Mouse (Mus musculus): ENCODE data around the gene Phlda1. TPM values are rescaled to one million over a fixed set of nuclear protein-coding genes. Genes with fewer than 3 reads are reported as not detected.
A peak's percentile ranks its signal among the peaks of the same experiment; 100 is the strongest.

Gene Phlda1
- 100 to 1,000 TPM in 1 of 26 experiments, 10 to 100 TPM in 11, 1 to 10 TPM in 14; 1.0 to 104 (median 7.6) TPM for total RNA-seq (2018; cell fraction: chromatin; rRNA removed)
- 10 to 100 TPM in 11 of 26 experiments, 1 to 10 TPM in 13, under 1 TPM in 2; 0.55 to 84.7 (median 5.9) TPM for total RNA-seq (2018; cell fraction: cytosol; rRNA removed)
- 100 to 1,000 TPM in 2 of 26 experiments, 10 to 100 TPM in 13, 1 to 10 TPM in 10, under 1 TPM in 1; 0.83 to 132 (median 11.9) TPM for total RNA-seq (2018; cell fraction: nucleus; rRNA removed)
- polyA plus RNA-seq (2018), result 1.2 to 6.7 TPM (median 2.1 TPM) in 3 replicates

GRCm38 (mm10) chr10:111506101-111506925 is at the start of gene Phlda1:
Gene Phlda1, plus strand, starts transcription at chr10:111506286.
- WGBS (ENCODE audit: missing documents), result under 1% methylated on average over 89 of the region's 94 CpGs
- Histone ChIP-seq H3K27ac (peak within 1 kb of the TSS; percentile 22), H3K79me2 (ENCODE audit: inconsistent target) (no peaks in the 10 kb centered on the region; the same call in 1 of the 2 replicates), H3K4me3 (ENCODE audit: inconsistent target) (peak within 1 kb of the TSS; percentile 59), H3K36me3 (ENCODE audit: inconsistent target) (no peaks in the 10 kb centered on the region)

GRCm38 (mm10) chr10:111458088-111458487 is 48.0 kb upstream of the Phlda1 start:
- 76% methylated on average over 7 of the region's 7 CpGs for WGBS (ENCODE audit: missing documents)
- no peaks in the 10 kb centered on the region for H3K79me2 ChIP-seq (ENCODE audit: inconsistent target)
- no peak overlapping the region for H3K27ac ChIP-seq
- H3K36me3 ChIP-seq (ENCODE audit: inconsistent target), result no peaks in the 10 kb centered on the region
- no peak overlapping the region for H3K4me3 ChIP-seq (ENCODE audit: inconsistent target)

GRCm38 (mm10) chr10:111459040-111459439 is 47.0 kb upstream of the Phlda1 start:
- H3K79me2 ChIP-seq (ENCODE audit: inconsistent target), result no peaks in the 10 kb centered on the region
- no peaks in the 10 kb centered on the region for H3K36me3 ChIP-seq (ENCODE audit: inconsistent target)
- WGBS (ENCODE audit: missing documents), result 98% methylated on average over 9 of the region's 9 CpGs
- H3K4me3 ChIP-seq (ENCODE audit: inconsistent target), result no peak overlapping the region
- H3K27ac ChIP-seq, result no peak overlapping the region

- Histone ChIP-seq H3K27ac (no peak overlapping the region), H3K4me3 (ENCODE audit: inconsistent target) (no peak overlapping the region), H3K79me2 (ENCODE audit: inconsistent target) (no peaks in the 10 kb centered on the region), H3K36me3 (ENCODE audit: inconsistent target) (no peaks in the 10 kb centered on the region)
- 39% methylated on average over 3 of the region's 3 CpGs for WGBS (ENCODE audit: missing documents)
These were observed 46.2 kb upstream of the Phlda1 start for GRCm38 (mm10) chr10:111459874-111460273.

GRCm38 (mm10) chr10:111460381-111460780 is 45.7 kb upstream of the Phlda1 start:
- H3K36me3 ChIP-seq (ENCODE audit: inconsistent target), result no peaks in the 10 kb centered on the region
- no peak overlapping the region for H3K4me3 ChIP-seq (ENCODE audit: inconsistent target)
- WGBS (ENCODE audit: missing documents), result 73% methylated on average over 4 of the region's 4 CpGs
- H3K27ac ChIP-seq, result no peak overlapping the region
- H3K79me2 ChIP-seq (ENCODE audit: inconsistent target), result no peaks in the 10 kb centered on the region

- Histone ChIP-seq H3K36me3 (ENCODE audit: inconsistent target) (no peaks in the 10 kb centered on the region), H3K79me2 (ENCODE audit: inconsistent target) (no peaks in the 10 kb centered on the region), H3K27ac (peak overlapping the region; percentile 70), H3K4me3 (ENCODE audit: inconsistent target) (no peak overlapping the region)
- 0% methylated on average over 1 of the region's 1 CpGs for WGBS (ENCODE audit: missing documents)
These were observed 41.3 kb upstream of the Phlda1 start for GRCm38 (mm10) chr10:111464833-111465232.

- WGBS (ENCODE audit: missing documents), result 88% methylated on average over 2 of the region's 2 CpGs
These were observed 40.7 kb upstream of the Phlda1 start for GRCm38 (mm10) chr10:111465409-111465808.

GRCm38 (mm10) chr10:111471166-111471565 is 34.9 kb upstream of the Phlda1 start:
- no peak overlapping the region for H3K27ac ChIP-seq
- peaks cover 26% of the 10 kb centered on the region for H3K79me2 ChIP-seq (ENCODE audit: inconsistent target)
- no peaks in the 10 kb centered on the region for H3K36me3 ChIP-seq (ENCODE audit: inconsistent target)
- H3K4me3 ChIP-seq (ENCODE audit: inconsistent target), result no peak overlapping the region
- 36% methylated on average over 9 of the region's 9 CpGs for WGBS (ENCODE audit: missing documents)

More at GRCm38 (mm10) chr10:111465409-111465808, 40.7 kb upstream of the Phlda1 start:
- no peaks in the 10 kb centered on the region for H3K79me2 ChIP-seq (ENCODE audit: inconsistent target)
- H3K4me3 ChIP-seq (ENCODE audit: inconsistent target), result no peak overlapping the region
- peak overlapping the region; percentile 70 for H3K27ac ChIP-seq
- H3K36me3 ChIP-seq (ENCODE audit: inconsistent target), result no peaks in the 10 kb centered on the region

- H3K79me2 ChIP-seq (ENCODE audit: inconsistent target), result peaks cover 43% of the 10 kb centered on the region
- 6% methylated on average over 79 of the region's 80 CpGs for WGBS (ENCODE audit: missing documents)
- peak within 1 kb of the TSS; percentile 56 for H3K4me3 ChIP-seq (ENCODE audit: inconsistent target)
- H3K27ac ChIP-seq, result peak within 1 kb of the TSS; percentile 25; the same call in 1 of the 2 replicates
- H3K36me3 ChIP-seq (ENCODE audit: inconsistent target), result no peaks in the 10 kb centered on the region
These were observed 33.2 kb upstream of the Phlda1 start, which contains the start of gene Nap1l1 for GRCm38 (mm10) chr10:111472686-111473510. Gene Nap1l1, plus strand, starts transcription at chr10:111473223.

- Histone ChIP-seq H3K36me3 (ENCODE audit: inconsistent target) (no peaks in the 10 kb centered on the region), H3K79me2 (ENCODE audit: inconsistent target) (peaks cover 52% of the 10 kb centered on the region), H3K27ac (peak overlapping the region; percentile 25; the same call in 1 of the 2 replicates), H3K4me3 (ENCODE audit: inconsistent target) (peak overlapping the region; percentile 56)
- WGBS (ENCODE audit: missing documents), result 2% methylated on average over 48 of the region's 58 CpGs
These were observed 32.3 kb upstream of the Phlda1 start for GRCm38 (mm10) chr10:111473511-111474371.

- H3K36me3 ChIP-seq (ENCODE audit: inconsistent target), result 0 out of 2 replicates have a peak, but pooled peaks cover under 1% of the 10 kb centered on the region
- H3K79me2 ChIP-seq (ENCODE audit: inconsistent target), result peaks cover 77% of the 10 kb centered on the region
- H3K27ac ChIP-seq, result no peak overlapping the region
- H3K4me3 ChIP-seq (ENCODE audit: inconsistent target), result no peak overlapping the region
- 96% methylated on average over 4 of the region's 4 CpGs for WGBS (ENCODE audit: missing documents)
These were observed 29.8 kb upstream of the Phlda1 start for GRCm38 (mm10) chr10:111476301-111476700.

GRCm38 (mm10) chr10:111476989-111477510 is 29.0 kb upstream of the Phlda1 start:
- WGBS (ENCODE audit: missing documents), result 85% methylated on average over 6 of the region's 6 CpGs
- no peak overlapping the region for H3K4me3 ChIP-seq (ENCODE audit: inconsistent target)
- H3K79me2 ChIP-seq (ENCODE audit: inconsistent target), result peaks cover 85% of the 10 kb centered on the region
- H3K27ac ChIP-seq, result no peak overlapping the region
- 0 out of 2 replicates have a peak, but pooled peaks cover 7% of the 10 kb centered on the region for H3K36me3 ChIP-seq (ENCODE audit: inconsistent target)

GRCm38 (mm10) chr10:111479599-111479998 is 26.5 kb upstream of the Phlda1 start:
- Histone ChIP-seq H3K4me3 (ENCODE audit: inconsistent target) (no peak overlapping the region), H3K27ac (no peak overlapping the region), H3K36me3 (ENCODE audit: inconsistent target) (peaks cover 19% of the 10 kb centered on the region; the same call in 1 of the 2 replicates), H3K79me2 (ENCODE audit: inconsistent target) (peaks cover 100% of the 10 kb centered on the region)
- 94% methylated on average over 5 of the region's 5 CpGs for WGBS (ENCODE audit: missing documents)
